ENCODE assay signal across 36 mouse cellular contexts in the genomic region with DNA sequence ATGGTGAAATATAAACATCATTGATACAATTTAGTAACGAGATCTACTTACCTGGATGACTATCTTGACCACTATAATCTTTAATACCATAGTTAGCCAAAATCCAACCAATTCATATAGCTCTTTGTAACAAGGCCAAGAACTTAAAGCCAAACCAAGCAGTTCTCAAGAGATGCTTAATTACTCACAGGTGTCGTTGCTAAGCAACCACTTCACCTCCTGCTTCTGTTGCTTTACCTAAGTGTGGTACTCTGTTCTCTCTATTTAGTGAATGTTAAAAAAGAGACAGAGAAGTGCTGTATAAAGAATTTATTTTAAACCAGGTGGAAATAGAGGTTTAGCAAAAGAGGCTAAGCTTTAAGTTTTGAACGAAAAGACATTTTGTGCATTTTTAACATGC.
A peak's percentile ranks its signal among the peaks of the same experiment; 100 is the strongest.
DNase-seq lines count a peak whose midpoint lies in the region; ATAC-seq lines count a peak whose summit lies in the region.
"Had no signal": no experiment of that assay in that cellular context is flagged by ENCODE, and none has a peak within 500 bp of the region (broad histone marks: within the 10 kb centered on the region; RNA-seq: fewer than 3 reads in every experiment).

No protein-coding gene starts in this region.

- no peaks in the 10 kb centered on the region for H3K9me3 ChIP-seq in hindbrain, embryonic 16.5 days (ENCODE audit: control insufficient read depth, low read length)
- H3K9me3 ChIP-seq in hindbrain, embryonic 14.5 days (ENCODE audit: control insufficient read depth, low read length): 0 out of 2 replicates have a peak, but pooled peaks cover 2% of the 10 kb centered on the region
- no peaks in the 10 kb centered on the region for H3K9me3 ChIP-seq in midbrain, embryonic 14.5 days (ENCODE audit: control insufficient read depth, low read length)
- H3K9me3 ChIP-seq in midbrain, embryonic 10.5 days (replicated peaks): no peaks in the 10 kb centered on the region
- H3K9me3 ChIP-seq: embryonic facial prominence, embryonic 12.5 days; hindbrain, embryonic 15.5 days; limb, embryonic 15.5 days; liver, embryonic 13.5 days; neural tube, embryonic 12.5 days had no signal

- no peak overlapping the region for H3K27ac ChIP-seq in hindbrain, embryonic 16.5 days (ENCODE audit: low read depth, low read length)
- no peak overlapping the region for H3K27ac ChIP-seq in hindbrain, embryonic 14.5 days
- H3K27ac ChIP-seq in midbrain, embryonic 14.5 days (replicated peaks; ENCODE audit: low read depth, low read length): no peak overlapping the region
- H3K27ac ChIP-seq in midbrain, embryonic 10.5 days (replicated peaks): no peak overlapping the region
- H3K27ac ChIP-seq: embryonic facial prominence, embryonic 12.5 days; hindbrain, embryonic 15.5 days; left cerebral cortex, adult 2 months; limb, embryonic 15.5 days; liver, embryonic 13.5 days; neural tube, embryonic 12.5 days had no signal

- H3K4me3 ChIP-seq in hindbrain, embryonic 16.5 days (ENCODE audit: low read length): no peak overlapping the region
- H3K4me3 ChIP-seq in hindbrain, embryonic 14.5 days (replicated peaks; ENCODE audit: low read length): no peak overlapping the region
- H3K4me3 ChIP-seq in midbrain, embryonic 14.5 days (replicated peaks; ENCODE audit: low read depth, low read length): no peak overlapping the region
- H3K4me3 ChIP-seq in midbrain, embryonic 10.5 days: no peak overlapping the region
- H3K4me3 ChIP-seq: embryonic facial prominence, embryonic 12.5 days; hindbrain, embryonic 15.5 days; left cerebral cortex, adult 2 months; limb, embryonic 15.5 days; liver, embryonic 13.5 days; myocyte; neural tube, embryonic 12.5 days had no signal

- no peak overlapping the region for H3K9ac ChIP-seq in hindbrain, embryonic 16.5 days (ENCODE audit: low read depth, low read length)
- H3K9ac ChIP-seq in hindbrain, embryonic 14.5 days: no peak overlapping the region
- H3K9ac ChIP-seq in midbrain, embryonic 14.5 days (replicated peaks; ENCODE audit: low read length): no peak overlapping the region
- H3K9ac ChIP-seq: embryonic facial prominence, embryonic 12.5 days; hindbrain, embryonic 15.5 days; limb, embryonic 15.5 days; liver, embryonic 13.5 days; neural tube, embryonic 12.5 days had no signal

- H3K4me2 ChIP-seq in hindbrain, embryonic 16.5 days (ENCODE audit: low read length): no peak overlapping the region
- H3K4me2 ChIP-seq in hindbrain, embryonic 14.5 days (replicated peaks): no peak overlapping the region
- H3K4me2 ChIP-seq in midbrain, embryonic 14.5 days (ENCODE audit: low read length): no peak overlapping the region
- H3K4me2 ChIP-seq: embryonic facial prominence, embryonic 12.5 days; heart, embryonic 11.5 days; hindbrain, embryonic 15.5 days; limb, embryonic 15.5 days; liver, embryonic 13.5 days; neural tube, embryonic 12.5 days had no signal

- no peaks in the 10 kb centered on the region for H3K27me3 ChIP-seq in hindbrain, embryonic 16.5 days (replicated peaks; ENCODE audit: control insufficient read depth, insufficient read depth, low read length)
- no peaks in the 10 kb centered on the region for H3K27me3 ChIP-seq in hindbrain, embryonic 14.5 days (ENCODE audit: control insufficient read depth, insufficient read depth, low read length)
- no peaks in the 10 kb centered on the region for H3K27me3 ChIP-seq in midbrain, embryonic 14.5 days (ENCODE audit: control insufficient read depth, insufficient read depth, low read length)
- H3K27me3 ChIP-seq in midbrain, embryonic 10.5 days (ENCODE audit: low read depth, poor library complexity, severe bottlenecking): no peaks in the 10 kb centered on the region
- H3K27me3 ChIP-seq: CH12.LX; embryonic facial prominence, embryonic 12.5 days; hindbrain, embryonic 15.5 days; limb, embryonic 15.5 days; liver, embryonic 13.5 days; neural tube, embryonic 12.5 days had no signal

- H3K36me3 ChIP-seq in hindbrain, embryonic 16.5 days (ENCODE audit: control insufficient read depth, insufficient read depth, low read length): no peaks in the 10 kb centered on the region
- H3K36me3 ChIP-seq in hindbrain, embryonic 14.5 days (replicated peaks; ENCODE audit: control insufficient read depth, insufficient read depth): no peaks in the 10 kb centered on the region
- no peaks in the 10 kb centered on the region for H3K36me3 ChIP-seq in midbrain, embryonic 14.5 days (ENCODE audit: control insufficient read depth, insufficient read depth, low read length)
- H3K36me3 ChIP-seq in midbrain, embryonic 10.5 days: no peaks in the 10 kb centered on the region
- H3K36me3 ChIP-seq: embryonic facial prominence, embryonic 12.5 days; hindbrain, embryonic 15.5 days; limb, embryonic 15.5 days; liver, embryonic 13.5 days; neural tube, embryonic 12.5 days had no signal

- ATAC-seq in hindbrain, embryonic 16.5 days: 0 out of 2 replicates have a peak, but pooled peaks have one; percentile 67
- no peak for ATAC-seq in hindbrain, embryonic 14.5 days (ENCODE audit: low FRiP score)
- ATAC-seq in midbrain, embryonic 14.5 days (ENCODE audit: low FRiP score, low TSS enrichment): no peak
- ATAC-seq: activated CD4-positive, CD25-positive, alpha-beta regulatory T cell, adult 4 months; intestine, embryonic 16.5 days; lung, postnatal 0 days; midbrain, embryonic 16.5 days had no signal

- peak; percentile 10 to 17 for DNase-seq in cerebellum, postnatal 10 days
- DNase-seq in cerebellum, adult 8-10 months: no peak
- no peak for DNase-seq in hindbrain, embryonic 14.5 days (ENCODE audit: low spot score)
- DNase-seq in midbrain, embryonic 14.5 days: peak; percentile 26
- DNase-seq in midbrain, embryonic 10.5 days (ENCODE audit: low spot score): no peak
- DNase-seq in testis, postnatal 10 days (ENCODE audit: low spot score): no peak
- DNase-seq in gastrocnemius, postnatal 14 days: no peak
- DNase-seq: adrenal gland, adult 2 months; adrenal gland, postnatal 36 days; cerebellum, adult 11 months; cerebellum, adult 9-11 months; gastrocnemius, postnatal 36 days; heart, adult 18-20 months; heart, postnatal 4 days; kidney, adult 9 months; kidney, postnatal 10 days; liver, embryonic 13.5 days; lung, adult 18-20 months; lung, postnatal 4 days; right cerebral cortex, adult 18-20 months; spleen, adult 18-20 months; thymus, adult 2 months; thymus, postnatal 36 days had no signal

- WGBS in hindbrain, embryonic 16.5 days: 85% methylated on average over 3 of the region's 3 CpGs
- 84% methylated on average over 3 of the region's 3 CpGs for WGBS in hindbrain, embryonic 14.5 days
- 93% methylated on average over 3 of the region's 3 CpGs for WGBS in midbrain, embryonic 14.5 days
- WGBS in midbrain, embryonic 10.5 days: 90% methylated on average over 3 of the region's 3 CpGs

- intact Hi-C loops in gastrocnemius, postnatal 14 days (cut with DNase I; ENCODE audit: low total_unique reads): no loop called here

- no peaks in the 10 kb centered on the region for H3K4me1 ChIP-seq in hindbrain, embryonic 16.5 days (ENCODE audit: control insufficient read depth, insufficient read depth, low read depth, low read length)
- H3K4me1 ChIP-seq in hindbrain, embryonic 14.5 days (replicated peaks; ENCODE audit: control insufficient read depth, insufficient read depth, low read length): no peaks in the 10 kb centered on the region
- no peaks in the 10 kb centered on the region for H3K4me1 ChIP-seq in midbrain, embryonic 14.5 days (ENCODE audit: control insufficient read depth, insufficient read depth, low read length)
- H3K4me1 ChIP-seq in midbrain, embryonic 10.5 days: no peaks in the 10 kb centered on the region
- H3K4me1 ChIP-seq: embryonic facial prominence, embryonic 12.5 days; hindbrain, embryonic 15.5 days; limb, embryonic 15.5 days; liver, embryonic 13.5 days; neural tube, embryonic 12.5 days had no signal

Comparison
In these comparisons a context has a peak if more than half of its experiments do, and no peak if none do; other contexts are left out.
1. DNase-seq: peak in cerebellum, postnatal 10 days (2 of 2) and midbrain, embryonic 14.5 days (single experiment); none in cerebellum, adult 8-10 months (single experiment), hindbrain, embryonic 14.5 days (single experiment), midbrain, embryonic 10.5 days (single experiment), testis, postnatal 10 days (single experiment) and gastrocnemius, postnatal 14 days (single experiment).